Mouse (Mus musculus) midbrain, embryonic 10.5 days (tissue): ENCODE data around the gene Fgf5. TPM values are rescaled to one million over a fixed set of nuclear protein-coding genes. Genes with fewer than 3 reads are reported as not detected.

Experiments
- DNase-seq: peaks from one replicate; pipeline ENCODE4 v3.0.0-alpha.2; 2017; ENCODE audit warnings: low spot score
- H3K27ac ChIP-seq: fragments of 300-500 bp; sonication (generic); replicated peaks from 2 replicates; pipeline ENCODE4 v1.5.1; 2016; ENCODE audit warnings: mild to moderate bottlenecking
- H3K27me3 ChIP-seq: fragments of 300-500 bp; sonication (generic); 2 replicates; pipeline ENCODE4 v1.6.1; 2016; ENCODE audit warnings: low read depth, mild to moderate bottlenecking; ENCODE audit not compliant: poor library complexity, severe bottlenecking
- H3K36me3 ChIP-seq: fragments of 300-500 bp; sonication (generic); 2 replicates; pipeline ENCODE4 v1.6.1; 2016; ENCODE audit warnings: mild to moderate bottlenecking, moderate library complexity
- H3K4me1 ChIP-seq: fragments of 300-500 bp; sonication (generic); 2 replicates; pipeline ENCODE4 v1.6.1; 2016
- H3K4me3 ChIP-seq: fragments of 300-500 bp; sonication (generic); 2 replicates; pipeline ENCODE4 v1.5.1; 2016; ENCODE audit warnings: mild to moderate bottlenecking, moderate library complexity
- H3K9me3 ChIP-seq: fragments of 300-500 bp; sonication (generic); replicated peaks from 2 replicates; pipeline ENCODE4 v1.6.1; 2016; ENCODE audit warnings: mild to moderate bottlenecking
- WGBS: fragments of 180-500 bp; shearing (Covaris S2); methylation state at CpG from one replicate; pipeline ENCODE4 v1.1.7; 2016; 5-methylcytosine and 5-hydroxymethylcytosine counted together
- polyA plus RNA-seq: library from polyadenylated mRNA; unstranded; fragments of >200 nt; fragmentation: Nextera tagmentation; extraction: Ambion mirVana; gene quantifications from 2 replicates; pipeline ENCODE4 v1.2.1, GENCODE M21; 2016

The Fgf5 gene
- polyA plus RNA-seq, 1 experiment from 2014 or later: 0.07 TPM

DNA sequence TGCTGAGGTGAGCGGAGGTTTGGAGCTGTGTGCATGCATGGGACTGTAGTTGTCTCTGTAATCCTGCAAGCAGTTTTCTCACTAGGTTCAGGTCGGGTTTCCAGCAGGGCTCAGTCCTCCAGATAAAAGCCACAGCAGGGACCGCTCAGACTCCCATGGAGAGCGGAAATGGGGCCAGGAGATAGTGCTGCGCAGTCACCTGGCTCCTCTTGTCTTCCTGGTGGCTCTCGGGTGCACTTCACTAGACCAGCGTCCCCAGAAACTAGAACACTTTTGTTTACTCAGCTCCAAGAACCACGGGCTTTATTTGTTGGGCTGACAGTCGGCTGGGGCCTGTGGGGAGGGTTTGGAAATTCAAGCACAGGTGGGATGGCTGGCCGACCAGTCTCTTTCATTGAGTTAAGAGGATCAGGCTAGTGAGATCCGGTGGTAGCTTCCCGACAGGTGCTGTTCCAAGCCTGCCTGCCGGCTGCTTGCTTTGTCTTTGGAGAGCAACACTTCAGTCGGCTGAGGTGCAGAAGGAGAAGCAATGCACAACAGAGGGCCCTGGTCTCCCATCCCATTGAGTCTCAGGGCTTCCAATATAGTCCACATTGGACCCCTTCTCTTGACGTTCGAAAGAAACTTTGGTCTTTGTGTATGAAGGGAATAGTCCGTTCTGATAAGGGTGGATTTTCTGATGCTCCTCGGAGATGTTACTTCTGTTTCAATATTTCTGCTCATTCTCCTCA, 1.9 kb downstream of the Fgf5 start:
- Histone ChIP-seq H3K9me3 (no peaks in the 10 kb centered on the region), H3K27me3 (peaks cover 77% of the 10 kb centered on the region), H3K36me3 (no peaks in the 10 kb centered on the region), H3K4me3 (no peak overlapping the region), H3K4me1 (peaks cover 23% of the 10 kb centered on the region), H3K27ac (no peak overlapping the region)
- peak; percentile 31 for DNase-seq
- 4% methylated on average over 18 of the region's 18 CpGs for WGBS

- Histone ChIP-seq H3K27me3 (no peaks in the 10 kb centered on the region), H3K27ac (no peak overlapping the region), H3K4me3 (no peak overlapping the region), H3K4me1 (no peaks in the 10 kb centered on the region), H3K36me3 (no peaks in the 10 kb centered on the region), H3K9me3 (no peaks in the 10 kb centered on the region)
- 90% methylated on average over 21 of the region's 21 CpGs for WGBS
- no peak for DNase-seq
Measured at GRCm38 (mm10) chr5:98275318-98275818, 21.4 kb downstream of the Fgf5 start.

GRCm38 (mm10) chr5:98281993-98282392, 28.0 kb downstream of the Fgf5 start:
- H3K4me3 ChIP-seq: no peak overlapping the region
- no peak overlapping the region for H3K27ac ChIP-seq
- no peak for DNase-seq
- 65% methylated on average over 9 of the region's 9 CpGs for WGBS
- no peaks in the 10 kb centered on the region for H3K36me3 ChIP-seq
- no peaks in the 10 kb centered on the region for H3K9me3 ChIP-seq
- peaks cover 13% of the 10 kb centered on the region for H3K4me1 ChIP-seq
- peaks cover 15% of the 10 kb centered on the region for H3K27me3 ChIP-seq

DNA sequence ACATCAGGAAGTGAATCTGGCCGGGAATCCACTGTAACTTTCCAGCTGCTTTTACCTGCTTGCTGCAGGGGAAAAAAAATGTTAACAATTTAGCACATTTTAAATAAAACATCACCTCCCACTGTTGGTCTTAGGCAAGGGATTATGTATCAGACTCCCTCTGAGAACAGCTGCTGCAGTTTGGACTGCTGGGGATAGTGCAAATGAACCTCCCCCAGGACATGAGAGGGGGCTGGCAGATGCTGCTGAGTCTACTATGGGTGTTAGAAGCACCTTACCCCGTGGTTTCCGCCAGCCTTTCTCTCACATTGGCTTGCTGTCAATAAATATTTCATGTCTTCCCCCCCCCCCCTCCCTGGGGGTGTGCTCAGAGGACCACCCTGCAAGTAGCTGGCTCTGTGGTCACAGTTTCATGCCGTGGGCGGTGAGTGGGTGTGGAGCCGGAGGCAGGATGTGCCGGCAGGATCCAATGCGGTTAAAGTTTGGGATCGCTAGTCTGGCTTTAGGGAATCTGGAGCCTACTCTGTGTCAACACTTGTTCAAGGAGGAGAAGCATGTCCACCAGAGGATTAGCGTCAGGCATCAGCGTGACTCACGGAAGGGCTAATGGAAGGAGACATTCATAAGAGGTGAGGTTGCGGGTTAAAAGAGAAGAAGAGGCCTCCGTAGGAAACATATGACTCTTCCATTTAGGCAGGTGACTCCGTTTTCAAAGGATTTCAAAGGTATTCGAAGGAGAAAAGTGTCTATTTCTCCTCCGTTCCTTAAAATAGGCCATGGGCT, 29.9 kb downstream of the Fgf5 start:
- peaks cover 13% of the 10 kb centered on the region for H3K4me1 ChIP-seq
- no peak overlapping the region for H3K27ac ChIP-seq
- H3K36me3 ChIP-seq: no peaks in the 10 kb centered on the region
- WGBS: 28% methylated on average over 17 of the region's 17 CpGs
- peaks cover 15% of the 10 kb centered on the region for H3K27me3 ChIP-seq
- DNase-seq: no peak
- no peaks in the 10 kb centered on the region for H3K9me3 ChIP-seq
- H3K4me3 ChIP-seq: 0 out of 2 replicates have a peak overlapping the region, but pooled peaks have one; percentile 24

GRCm38 (mm10) chr5:98290642-98291041, 36.7 kb downstream of the Fgf5 start:
- H3K4me1 ChIP-seq: peaks cover 16% of the 10 kb centered on the region
- no peaks in the 10 kb centered on the region for H3K9me3 ChIP-seq
- peaks cover 45% of the 10 kb centered on the region for H3K27me3 ChIP-seq
- DNase-seq: no peak
- no peak overlapping the region for H3K27ac ChIP-seq
- H3K4me3 ChIP-seq: no peak overlapping the region
- no peaks in the 10 kb centered on the region for H3K36me3 ChIP-seq
- WGBS: 82% methylated on average over 8 of the region's 8 CpGs

GRCm38 (mm10) chr5:98292388-98293048, 38.5 kb downstream of the Fgf5 start:
- Histone ChIP-seq H3K27ac (no peak overlapping the region), H3K4me3 (peak overlapping the region; percentile 46), H3K36me3 (no peaks in the 10 kb centered on the region), H3K27me3 (peaks cover 43% of the 10 kb centered on the region), H3K4me1 (peaks cover 16% of the 10 kb centered on the region), H3K9me3 (no peaks in the 10 kb centered on the region)
- WGBS: 3% methylated on average over 19 of the region's 19 CpGs
- DNase-seq: no peak

GRCm38 (mm10) chr5:98293049-98293715, 39.2 kb downstream of the Fgf5 start:
- peaks cover 16% of the 10 kb centered on the region for H3K4me1 ChIP-seq
- H3K36me3 ChIP-seq: no peaks in the 10 kb centered on the region
- H3K9me3 ChIP-seq: no peaks in the 10 kb centered on the region
- under 1% methylated on average over 12 of the region's 12 CpGs for WGBS
- peak; percentile 30 for DNase-seq
- peaks cover 43% of the 10 kb centered on the region for H3K27me3 ChIP-seq
- H3K27ac ChIP-seq: no peak overlapping the region
- H3K4me3 ChIP-seq: peak overlapping the region; percentile 46

DNA sequence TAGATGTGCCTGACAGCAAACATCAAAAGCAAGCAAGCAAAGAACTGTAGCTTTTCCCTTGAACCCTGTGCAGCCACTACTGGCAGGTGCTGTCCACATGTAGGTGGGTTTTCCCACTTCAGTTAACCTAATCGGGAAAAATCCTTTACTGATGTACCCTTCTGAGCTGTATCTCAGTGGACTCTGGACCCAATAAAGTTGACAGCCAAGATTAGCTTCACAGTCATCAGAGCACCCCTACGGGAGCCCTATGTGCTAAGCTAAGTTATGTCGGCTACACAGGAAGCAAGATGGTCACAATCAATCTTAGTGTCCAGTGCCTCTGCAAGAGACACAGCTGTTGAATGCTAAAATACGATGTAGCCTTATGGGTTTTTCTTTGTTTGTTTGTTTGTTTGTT, 46.1 kb downstream of the Fgf5 start:
- Histone ChIP-seq H3K9me3 (no peaks in the 10 kb centered on the region), H3K36me3 (no peaks in the 10 kb centered on the region), H3K27ac (no peak overlapping the region), H3K4me1 (no peaks in the 10 kb centered on the region), H3K4me3 (no peak overlapping the region), H3K27me3 (no peaks in the 10 kb centered on the region)
- WGBS: 87% methylated on average over 4 of the region's 4 CpGs
- DNase-seq: no peak

DNA sequence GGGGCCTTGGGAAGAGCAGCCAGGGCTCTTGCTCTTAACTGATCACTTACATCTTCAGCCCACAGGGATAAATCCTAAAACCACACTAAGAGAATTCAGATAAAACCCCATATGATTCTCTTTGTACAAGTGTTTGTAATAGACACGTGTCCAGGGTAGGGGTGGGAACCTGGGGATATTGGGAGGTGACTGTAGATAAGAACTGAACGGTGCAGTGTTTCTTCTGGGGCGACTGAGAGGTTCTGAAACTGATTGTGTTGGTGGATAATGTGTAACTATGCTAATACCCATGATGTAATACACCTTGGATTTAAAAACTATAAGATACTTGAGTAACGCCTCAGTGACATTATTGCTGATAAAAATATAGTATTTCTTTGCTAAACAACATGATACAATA, 51.7 kb downstream of the Fgf5 start:
- Histone ChIP-seq H3K36me3 (no peaks in the 10 kb centered on the region), H3K27me3 (no peaks in the 10 kb centered on the region), H3K27ac (no peak overlapping the region), H3K4me3 (no peak overlapping the region), H3K4me1 (no peaks in the 10 kb centered on the region), H3K9me3 (no peaks in the 10 kb centered on the region)
- no peak for DNase-seq
- 85% methylated on average over 4 of the region's 4 CpGs for WGBS

DNA sequence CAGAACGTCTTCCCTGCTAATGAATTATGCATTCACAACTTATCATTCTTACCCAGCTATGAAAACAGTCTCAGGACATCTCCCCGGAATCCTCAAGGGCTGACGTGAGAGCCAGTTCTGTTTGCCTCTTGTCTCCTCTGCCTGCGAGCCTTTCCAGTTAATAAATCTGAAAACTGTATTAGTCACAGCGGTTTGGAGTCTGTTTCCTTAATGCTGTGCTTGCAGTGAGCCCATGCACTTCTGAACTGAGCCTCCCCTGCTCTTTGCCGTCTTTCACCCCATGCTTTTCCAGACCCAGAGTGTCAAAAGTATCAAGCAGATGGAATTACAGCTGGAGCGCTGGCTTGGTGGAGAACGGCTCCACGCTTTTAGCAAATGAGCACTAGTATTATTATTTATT, 52.5 kb downstream of the Fgf5 start:
- no peaks in the 10 kb centered on the region for H3K9me3 ChIP-seq
- no peaks in the 10 kb centered on the region for H3K4me1 ChIP-seq
- no peaks in the 10 kb centered on the region for H3K27me3 ChIP-seq
- no peak for DNase-seq
- no peak overlapping the region for H3K27ac ChIP-seq
- 75% methylated on average over 9 of the region's 9 CpGs for WGBS
- H3K4me3 ChIP-seq: no peak overlapping the region
- H3K36me3 ChIP-seq: no peaks in the 10 kb centered on the region

DNA sequence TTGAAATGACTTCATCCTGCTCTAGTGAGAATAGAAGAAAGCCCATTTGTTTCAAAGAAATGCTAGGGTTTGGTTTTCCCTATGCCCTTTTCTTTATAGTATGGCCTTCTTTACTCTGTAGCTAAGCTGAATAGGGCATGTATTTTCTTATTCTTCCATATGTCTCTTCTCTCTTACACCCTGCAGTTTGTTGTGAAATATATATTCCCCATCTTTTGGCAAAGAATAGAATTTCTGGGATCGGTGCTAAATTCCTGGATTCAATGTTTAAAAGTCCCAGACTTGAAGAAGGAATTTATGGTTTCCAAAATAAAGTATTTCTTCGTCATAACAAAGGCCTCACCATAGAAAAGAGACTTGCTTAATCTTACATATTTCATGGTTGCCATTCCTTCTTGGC, 72.6 kb downstream of the Fgf5 start:
- no peaks in the 10 kb centered on the region for H3K9me3 ChIP-seq
- H3K4me1 ChIP-seq: peaks cover 9% of the 10 kb centered on the region
- no peaks in the 10 kb centered on the region for H3K36me3 ChIP-seq
- peaks cover 29% of the 10 kb centered on the region for H3K27me3 ChIP-seq
- H3K4me3 ChIP-seq: no peak overlapping the region
- DNase-seq: no peak
- 90% methylated on average over 2 of the region's 2 CpGs for WGBS
- H3K27ac ChIP-seq: no peak overlapping the region
